Mouse (Mus musculus) neural tube, embryonic 12.5 days (tissue): ENCODE data around the gene Ttc7b. TPM values are rescaled to one million over a fixed set of nuclear protein-coding genes. Genes with fewer than 3 reads are reported as not detected.

Experiments
- ATAC-seq: fragments of 200-750 bp; cut with Nextera tagmentation; 2 replicates; pipeline ENCODE4 v1.8.0; 2017; ENCODE audit warnings: low read depth, mild to moderate bottlenecking, moderate TSS enrichment, moderate library complexity; ENCODE audit not compliant: low FRiP score
- H3K27ac ChIP-seq: fragments of 300-500 bp; sonication (generic); 2 replicates; pipeline ENCODE4 v1.5.1; 2016
- H3K27me3 ChIP-seq: fragments of 300-500 bp; sonication (generic); replicated peaks from 2 replicates; pipeline ENCODE4 v1.6.1; 2016; ENCODE audit warnings: mild to moderate bottlenecking
- H3K36me3 ChIP-seq: fragments of 300-500 bp; sonication (generic); 2 replicates; pipeline ENCODE4 v1.6.1; 2016; ENCODE audit warnings: mild to moderate bottlenecking
- H3K4me1 ChIP-seq: fragments of 300-500 bp; sonication (generic); 2 replicates; pipeline ENCODE4 v1.6.1; 2016
- H3K4me2 ChIP-seq: fragments of 300-500 bp; sonication (generic); replicated peaks from 2 replicates; pipeline ENCODE4 v1.6.1; 2016; ENCODE audit warnings: mild to moderate bottlenecking
- H3K4me3 ChIP-seq: fragments of 300-500 bp; sonication (generic); 2 replicates; pipeline ENCODE4 v1.5.1; 2016
- H3K9ac ChIP-seq: fragments of 300-500 bp; sonication (generic); 2 replicates; pipeline ENCODE4 v1.6.1; 2016; ENCODE audit warnings: mild to moderate bottlenecking
- H3K9me3 ChIP-seq: fragments of 300-500 bp; sonication (generic); 2 replicates; pipeline ENCODE4 v1.6.1; 2016; ENCODE audit warnings: mild to moderate bottlenecking
- WGBS: fragments of 180-500 bp; shearing (Covaris S2); methylation state at CpG from one replicate; pipeline ENCODE4 v1.1.7; 2016; 5-methylcytosine and 5-hydroxymethylcytosine counted together
- polyA plus RNA-seq: library from polyadenylated mRNA; unstranded; fragments of >200 nt; fragmentation: Nextera tagmentation; extraction: Ambion mirVana; gene quantifications from 2 replicates; pipeline ENCODE4 v1.2.1, GENCODE M21; 2016

The Ttc7b gene
- polyA plus RNA-seq, 1 experiment from 2014 or later: 9.0 TPM

GRCm38 (mm10) chr12:100399126-100399727 lies 121.4 kb downstream of the Ttc7b start:
- H3K36me3 ChIP-seq: peaks cover 35% of the 10 kb centered on the region
- no peak overlapping the region for H3K27ac ChIP-seq
- 88% methylated on average over 5 of the region's 5 CpGs for WGBS

DNA sequence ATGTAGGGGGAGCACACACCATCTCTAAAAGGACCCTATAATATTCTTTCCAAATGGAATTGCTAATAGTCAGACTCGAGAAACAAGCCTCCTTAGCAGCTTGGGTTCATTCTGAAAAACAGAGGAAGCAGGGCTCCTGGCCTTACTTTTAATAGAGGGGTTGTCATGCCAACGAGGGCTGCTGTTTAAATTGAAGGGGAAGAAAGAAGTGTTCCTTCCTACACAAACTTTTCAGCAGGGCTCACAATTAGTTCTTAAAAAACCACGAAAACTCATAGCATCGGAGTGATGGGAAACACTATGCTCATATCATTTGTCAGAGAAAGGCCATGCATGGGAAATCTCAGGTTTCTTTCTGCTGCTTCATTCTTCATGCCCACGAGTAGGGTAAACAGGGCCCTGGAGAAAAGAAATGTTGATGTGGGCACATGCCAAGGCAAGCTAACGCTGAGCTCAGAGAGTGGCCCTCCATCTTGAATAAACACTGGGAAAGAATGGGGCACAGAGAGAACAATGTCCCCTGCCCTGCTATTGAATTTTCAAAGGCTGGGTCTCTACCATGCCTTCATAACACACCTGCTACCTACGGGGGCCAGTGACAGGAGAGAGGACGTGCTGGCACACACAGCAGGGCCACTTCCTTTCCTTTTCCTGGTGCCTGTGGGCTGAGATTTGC lies 122.2 kb downstream of the Ttc7b start:
- H3K36me3 ChIP-seq: peaks cover 35% of the 10 kb centered on the region
- no peak overlapping the region for H3K9ac ChIP-seq
- H3K4me2 ChIP-seq: no peak overlapping the region
- WGBS: 76% methylated on average over 8 of the region's 8 CpGs
- ATAC-seq: no peak
- no peaks in the 10 kb centered on the region for H3K9me3 ChIP-seq
- no peaks in the 10 kb centered on the region for H3K27me3 ChIP-seq
- no peak overlapping the region for H3K4me3 ChIP-seq
- peaks cover 13% of the 10 kb centered on the region; the same call in 1 of the 2 replicates for H3K4me1 ChIP-seq
- H3K27ac ChIP-seq: no peak overlapping the region

More at GRCm38 (mm10) chr12:100399126-100399727, 121.4 kb downstream of the Ttc7b start:
- Histone ChIP-seq H3K9me3 (no peaks in the 10 kb centered on the region), H3K4me3 (no peak overlapping the region), H3K4me1 (peaks cover 13% of the 10 kb centered on the region; the same call in 1 of the 2 replicates), H3K4me2 (no peak overlapping the region), H3K27me3 (no peaks in the 10 kb centered on the region), H3K9ac (no peak overlapping the region)
- no peak for ATAC-seq

- ATAC-seq: 0 out of 2 replicates have a peak, but pooled peaks have one; percentile 29
- WGBS: 62% methylated on average over 15 of the region's 15 CpGs
Measured at GRCm38 (mm10) chr12:100397432-100398146, 123.0 kb downstream of the Ttc7b start.

GRCm38 (mm10) chr12:100396806-100397205 lies 123.8 kb downstream of the Ttc7b start:
- no peak for ATAC-seq
- Histone ChIP-seq H3K9me3 (no peaks in the 10 kb centered on the region), H3K4me3 (no peak overlapping the region), H3K36me3 (peaks cover 34% of the 10 kb centered on the region), H3K4me2 (no peak overlapping the region), H3K27ac (no peak overlapping the region), H3K4me1 (peaks cover 13% of the 10 kb centered on the region; the same call in 1 of the 2 replicates), H3K9ac (no peak overlapping the region), H3K27me3 (no peaks in the 10 kb centered on the region)
- 93% methylated on average over 2 of the region's 2 CpGs for WGBS

More at GRCm38 (mm10) chr12:100397432-100398146, 123.0 kb downstream of the Ttc7b start:
- H3K27me3 ChIP-seq: no peaks in the 10 kb centered on the region
- H3K9ac ChIP-seq: no peak overlapping the region
- H3K27ac ChIP-seq: no peak overlapping the region
- peaks cover 31% of the 10 kb centered on the region for H3K36me3 ChIP-seq
- no peak overlapping the region for H3K4me2 ChIP-seq
- H3K9me3 ChIP-seq: no peaks in the 10 kb centered on the region
- H3K4me1 ChIP-seq: peaks cover 13% of the 10 kb centered on the region; the same call in 1 of the 2 replicates
- H3K4me3 ChIP-seq: no peak overlapping the region

GRCm38 (mm10) chr12:100393532-100393931 lies 127.1 kb downstream of the Ttc7b start:
- H3K4me3 ChIP-seq: no peak overlapping the region
- no peaks in the 10 kb centered on the region for H3K27me3 ChIP-seq
- H3K9me3 ChIP-seq: no peaks in the 10 kb centered on the region
- WGBS: 82% methylated on average over 3 of the region's 3 CpGs
- no peak for ATAC-seq
- no peak overlapping the region for H3K9ac ChIP-seq
- H3K36me3 ChIP-seq: peaks cover 26% of the 10 kb centered on the region
- H3K4me2 ChIP-seq: no peak overlapping the region
- peaks cover 7% of the 10 kb centered on the region; the same call in 1 of the 2 replicates for H3K4me1 ChIP-seq
- no peak overlapping the region for H3K27ac ChIP-seq

DNA sequence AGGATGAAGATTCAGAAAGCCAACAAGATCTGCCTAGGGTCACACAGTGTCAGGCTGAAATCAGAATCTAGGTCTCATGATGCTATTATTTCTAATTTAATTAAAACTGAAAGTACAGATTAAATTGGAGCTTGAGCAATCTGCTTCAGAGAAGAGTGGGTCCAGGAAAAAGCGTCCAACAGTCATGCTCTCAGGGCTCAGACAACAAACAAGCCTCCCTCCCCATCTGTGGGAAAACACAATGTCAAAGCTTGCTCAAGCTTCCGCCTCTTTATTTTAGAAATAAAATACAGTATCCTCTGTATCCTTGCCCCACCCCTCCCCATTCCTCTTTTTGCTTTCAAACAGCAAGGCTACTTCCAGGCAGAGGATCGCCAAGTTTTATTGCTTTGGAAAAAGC lies 127.5 kb downstream of the Ttc7b start:
- whole genome bisulfite sequencing: 89% methylated on average over 3 of the region's 3 CpGs
- Histone ChIP-seq H3K4me2 (no peak overlapping the region), H3K9me3 (no peaks in the 10 kb centered on the region), H3K4me3 (no peak overlapping the region), H3K9ac (no peak overlapping the region), H3K36me3 (peaks cover 28% of the 10 kb centered on the region), H3K27me3 (no peaks in the 10 kb centered on the region), H3K4me1 (0 out of 2 replicates have a peak, but pooled peaks cover 3% of the 10 kb centered on the region), H3K27ac (no peak overlapping the region)
- ATAC-seq: no peak

DNA sequence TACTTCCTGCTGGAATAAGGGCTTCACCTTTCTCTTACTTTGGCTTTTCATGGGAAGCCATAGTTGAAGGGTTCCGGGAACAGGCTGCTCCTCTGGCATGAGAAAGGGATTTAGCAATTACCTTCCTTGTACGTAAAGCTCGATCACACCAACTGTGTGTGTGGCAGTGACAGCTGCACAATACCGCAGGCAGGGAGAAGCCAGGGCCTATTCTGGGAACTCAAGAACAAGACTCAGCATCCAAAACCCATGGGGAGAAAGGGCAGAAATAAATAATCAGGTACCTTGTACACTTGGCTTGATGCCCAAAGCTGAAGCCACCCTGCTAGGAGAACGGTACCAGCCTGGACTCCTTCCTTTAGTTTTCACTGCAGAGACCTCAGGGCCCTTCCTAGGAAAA lies 128.2 kb downstream of the Ttc7b start:
- Histone ChIP-seq H3K4me2 (no peak overlapping the region), H3K9me3 (no peaks in the 10 kb centered on the region), H3K9ac (no peak overlapping the region), H3K4me3 (no peak overlapping the region), H3K36me3 (peaks cover 31% of the 10 kb centered on the region), H3K27me3 (no peaks in the 10 kb centered on the region), H3K27ac (no peak overlapping the region), H3K4me1 (no peaks in the 10 kb centered on the region)
- WGBS: 80% methylated on average over 5 of the region's 5 CpGs
- ATAC-seq: no peak

DNA sequence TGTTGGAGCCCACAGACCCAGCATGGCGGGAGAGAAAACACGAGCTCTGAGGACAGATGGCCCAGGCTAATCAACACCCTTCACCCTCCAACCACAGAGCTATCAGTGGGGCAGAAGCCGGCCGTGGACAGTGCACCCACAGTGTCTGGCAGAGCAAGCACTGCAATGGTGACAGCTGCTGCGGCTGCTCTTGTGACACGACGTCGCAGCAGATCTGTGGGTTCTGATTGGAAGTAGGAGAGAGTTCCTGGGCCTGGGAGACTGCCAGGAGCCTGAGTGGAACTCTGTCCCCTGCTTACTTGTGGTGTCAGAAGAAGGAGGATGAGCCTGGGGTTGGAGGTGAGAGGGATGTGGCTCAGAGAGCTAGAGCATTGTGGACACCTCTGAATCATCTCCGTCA lies 128.7 kb downstream of the Ttc7b start:
- Histone ChIP-seq H3K9ac (no peak overlapping the region), H3K4me2 (no peak overlapping the region), H3K4me3 (no peak overlapping the region), H3K27ac (no peak overlapping the region), H3K36me3 (peaks cover 36% of the 10 kb centered on the region), H3K4me1 (no peaks in the 10 kb centered on the region), H3K27me3 (no peaks in the 10 kb centered on the region), H3K9me3 (no peaks in the 10 kb centered on the region)
- no peak for ATAC-seq
- 83% methylated on average over 9 of the region's 9 CpGs for WGBS

DNA sequence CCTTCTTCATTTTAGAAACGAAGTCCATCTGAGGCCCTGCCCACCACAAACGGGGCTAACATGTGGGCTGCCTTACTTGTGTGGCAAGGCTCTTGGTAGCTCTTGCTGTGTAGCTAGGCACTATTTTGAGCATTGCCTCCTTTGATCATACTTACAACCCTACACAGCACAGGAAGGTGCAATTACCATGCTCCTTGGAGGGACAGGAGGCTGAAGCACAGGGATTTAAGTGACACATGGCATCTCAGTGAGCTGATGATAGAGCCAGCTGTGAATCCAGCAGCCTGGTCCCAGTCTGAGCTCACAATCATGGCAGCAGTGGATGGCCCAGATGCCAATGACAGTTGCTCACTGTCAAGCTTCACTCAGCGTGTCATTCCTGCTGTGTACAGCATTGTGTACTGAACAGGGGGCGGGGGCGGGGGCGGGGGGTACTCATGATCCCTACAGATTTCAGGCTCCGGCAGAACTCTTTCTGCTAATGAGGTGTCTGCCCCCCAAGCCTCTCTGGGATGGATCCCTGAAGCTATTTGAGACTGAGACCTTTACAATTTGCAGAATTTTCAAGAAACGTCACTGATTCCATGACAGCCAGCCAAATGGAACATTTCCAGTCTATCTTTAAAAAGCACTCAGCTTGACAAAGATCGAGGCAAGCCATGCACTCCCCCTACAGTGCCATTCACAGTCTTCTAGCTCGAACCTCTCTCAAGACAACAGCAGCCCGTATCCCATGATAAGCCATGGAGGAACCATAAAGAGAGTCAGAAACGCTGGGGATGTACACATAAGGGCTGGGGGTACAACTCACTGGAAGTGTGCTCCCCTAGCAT lies 130.5 kb downstream of the Ttc7b start:
- 72% methylated on average over 12 of the region's 12 CpGs for WGBS

DNA sequence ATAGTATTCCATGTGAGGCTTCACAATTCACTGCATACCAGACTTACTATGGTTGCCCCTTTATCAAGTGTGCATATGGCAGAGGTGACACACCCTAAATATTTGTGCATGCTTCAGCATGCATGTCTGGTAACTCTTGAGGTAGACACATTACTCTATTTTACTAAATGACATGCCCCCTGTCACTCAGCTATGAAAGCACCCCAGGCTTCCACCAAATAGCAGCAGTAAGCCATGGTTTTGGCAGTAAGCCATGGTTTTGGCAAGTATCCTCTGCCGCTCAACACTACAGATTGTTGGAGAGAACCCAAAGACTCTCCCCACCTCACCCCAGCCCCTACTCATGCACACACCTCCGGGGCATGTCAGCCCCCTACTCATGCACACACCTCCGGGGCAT lies 134.4 kb downstream of the Ttc7b start:
- no peaks in the 10 kb centered on the region for H3K9me3 ChIP-seq
- peaks cover 58% of the 10 kb centered on the region for H3K36me3 ChIP-seq
- no peaks in the 10 kb centered on the region for H3K4me1 ChIP-seq
- 92% methylated on average over 3 of the region's 3 CpGs for WGBS
- no peak overlapping the region for H3K9ac ChIP-seq
- H3K4me3 ChIP-seq: no peak overlapping the region
- H3K27me3 ChIP-seq: no peaks in the 10 kb centered on the region
- ATAC-seq: no peak
- no peak overlapping the region for H3K4me2 ChIP-seq
- no peak overlapping the region for H3K27ac ChIP-seq

More for the DNA sequence above, 130.5 kb downstream of the Ttc7b start:
- ATAC-seq: no peak
- H3K27me3 ChIP-seq: no peaks in the 10 kb centered on the region
- no peaks in the 10 kb centered on the region for H3K4me1 ChIP-seq
- H3K36me3 ChIP-seq: peaks cover 52% of the 10 kb centered on the region
- no peak overlapping the region for H3K9ac ChIP-seq
- no peak overlapping the region for H3K4me2 ChIP-seq
- no peak overlapping the region for H3K27ac ChIP-seq
- no peaks in the 10 kb centered on the region for H3K9me3 ChIP-seq
- no peak overlapping the region for H3K4me3 ChIP-seq

DNA sequence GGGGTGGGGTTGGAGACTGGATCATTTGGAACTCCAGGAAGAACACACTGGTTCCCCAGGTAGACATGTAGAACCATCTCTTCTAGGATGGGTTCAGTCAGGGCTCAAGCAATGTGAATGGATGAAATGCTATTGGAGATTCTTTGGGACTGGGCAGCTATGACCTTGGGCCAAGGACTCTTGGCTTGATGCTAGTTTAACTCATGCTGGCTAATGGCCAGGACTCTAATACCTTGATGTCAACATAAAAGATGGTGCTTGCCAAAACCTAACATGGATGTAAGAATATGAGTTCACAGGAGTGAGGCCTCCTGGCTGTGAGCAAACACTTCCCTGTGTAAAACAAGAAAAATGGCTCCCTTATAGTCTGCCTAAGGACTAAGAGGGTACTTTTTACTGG lies 138.1 kb downstream of the Ttc7b start:
- Histone ChIP-seq H3K9me3 (no peaks in the 10 kb centered on the region), H3K27me3 (no peaks in the 10 kb centered on the region), H3K4me2 (no peak overlapping the region), H3K4me3 (no peak overlapping the region), H3K9ac (no peak overlapping the region), H3K4me1 (no peaks in the 10 kb centered on the region), H3K36me3 (peaks cover 42% of the 10 kb centered on the region), H3K27ac (no peak overlapping the region)
- no peak for ATAC-seq

- 91% methylated on average over 6 of the region's 6 CpGs for WGBS
- H3K9ac ChIP-seq: no peak overlapping the region
- ATAC-seq: no peak
- H3K4me2 ChIP-seq: no peak overlapping the region
- no peak overlapping the region for H3K27ac ChIP-seq
- H3K4me3 ChIP-seq: no peak overlapping the region
- no peaks in the 10 kb centered on the region for H3K4me1 ChIP-seq
- peaks cover 38% of the 10 kb centered on the region for H3K36me3 ChIP-seq
- H3K27me3 ChIP-seq: no peaks in the 10 kb centered on the region
- H3K9me3 ChIP-seq: no peaks in the 10 kb centered on the region
Measured at GRCm38 (mm10) chr12:100381941-100382340, 138.7 kb downstream of the Ttc7b start.
